Mouse (Mus musculus) myocyte (in vitro differentiated cells): ENCODE data around the gene Atp8b3.

Source experiments
- MAX ChIP-seq: IDR thresholded peaks from one replicate; pipeline ENCODE4 v1.6.1; 2011; ENCODE audit warnings: low read depth, mild to moderate bottlenecking, control low read depth
- MYOD1 ChIP-seq, 3 experiments: IDR thresholded peaks; one replicate each; pipeline ENCODE4 v1.6.1; 2011; ENCODE audit warnings: control low read depth in 2 of 3, low read depth in 2 of 3, mild to moderate bottlenecking in 2 of 3, moderate library complexity in 1 of 3; ENCODE audit not compliant: insufficient read length in 2 of 3, control insufficient read depth in 1 of 3

GRCm38 (mm10) chr10:80543873-80544272 lies 4.9 kb upstream of the Atp8b3 start:
- TF ChIP-seq MAX (no peak), MYOD1 (IDR thresholded peaks at IDR 0.05; ENCODE audit: control insufficient read depth in 1 of 3, insufficient read length in 2 of 3, low read depth in 2 of 3) (no peak)
